Mouse (Mus musculus) myocyte (in vitro differentiated cells): Measurements from ENCODE around the gene 2210407C18Rik.

Source experiments
- CEBPB ChIP-seq: IDR thresholded peaks from 2 replicates; pipeline ENCODE4 v1.6.1; 2011; ENCODE audit warnings: mild to moderate bottlenecking, moderate library complexity; ENCODE audit not compliant: poor library complexity, insufficient read depth, severe bottlenecking
- E2F4 ChIP-seq: IDR thresholded peaks from one replicate; pipeline ENCODE4 v1.6.1; 2011; ENCODE audit warnings: mild to moderate bottlenecking, control low read depth, moderate library complexity; ENCODE audit not compliant: insufficient read depth
- MYOG ChIP-seq, 3 experiments: IDR thresholded peaks; one replicate each; pipeline ENCODE4 v1.6.1; 2011; ENCODE audit warnings: control low read depth in 2 of 3, low read depth in 2 of 3, mild to moderate bottlenecking in 2 of 3; ENCODE audit not compliant: insufficient read length in 2 of 3, control insufficient read depth in 1 of 3, insufficient read depth in 1 of 3
- POLR2A ChIP-seq: IDR thresholded peaks from one replicate; pipeline ENCODE4 v1.6.1; 2011; ENCODE audit warnings: low read depth, mild to moderate bottlenecking, control low read depth, moderate library complexity; ENCODE audit not compliant: insufficient read length
- POLR2AphosphoS2 ChIP-seq: IDR thresholded peaks from one replicate; pipeline ENCODE4 v1.6.1; 2011; ENCODE audit warnings: low read depth, control low read depth; ENCODE audit not compliant: insufficient read length
- SRF ChIP-seq: IDR thresholded peaks from one replicate; pipeline ENCODE4 v1.6.1; 2011; ENCODE audit warnings: low read depth; ENCODE audit not compliant: control insufficient read depth, insufficient read length
- TCF12 ChIP-seq: IDR thresholded peaks from one replicate; pipeline ENCODE4 v1.6.1; 2011; ENCODE audit warnings: mild to moderate bottlenecking, control low read depth; ENCODE audit not compliant: poor library complexity, insufficient read depth, severe bottlenecking
- USF1 ChIP-seq: IDR thresholded peaks from one replicate; pipeline ENCODE4 v1.6.1; 2011; ENCODE audit warnings: low read depth, mild to moderate bottlenecking, control low read depth, moderate library complexity

GRCm38 (mm10) chr11:58605228-58605627 is 10.6 kb downstream of the 2210407C18Rik start:
- TF ChIP-seq USF1 = no peak
- no peak for TF ChIP-seq TCF12
- no peak for TF ChIP-seq POLR2A
- TF ChIP-seq E2F4 = no peak
- TF ChIP-seq SRF = no peak
- TF ChIP-seq CEBPB = no peak
- TF ChIP-seq POLR2AphosphoS2 = no peak
- no peak for TF ChIP-seq MYOG (IDR thresholded peaks at IDR 0.05; ENCODE audit: control insufficient read depth in 1 of 3, insufficient read depth in 1 of 3, insufficient read length in 2 of 3, low read depth in 2 of 3)
